Mouse (Mus musculus): Measurements from ENCODE around the gene Rrbp1.

Rrbp1 gene

DNA sequence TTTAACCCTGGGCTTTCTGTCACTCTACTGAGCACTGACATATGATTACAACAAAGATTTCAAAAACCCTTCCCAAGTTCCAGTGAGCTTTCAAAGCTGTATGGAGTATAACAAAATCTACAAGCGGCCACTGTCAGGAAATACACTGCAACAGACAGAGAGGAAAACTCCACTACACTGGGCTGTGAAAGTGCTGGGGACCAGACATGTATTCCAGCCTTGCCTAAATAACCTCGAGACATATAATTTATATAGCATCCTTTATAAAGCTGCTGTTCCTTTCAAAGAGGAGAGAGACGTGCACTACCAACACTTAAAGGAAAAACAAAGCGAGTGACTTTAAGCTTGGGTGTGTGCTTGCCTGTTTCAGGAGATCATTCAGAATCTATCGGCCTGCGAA, 4.4 kb downstream of the Rrbp1 start:
- no peak for DNase-seq (ENCODE audit: inconsistent ontology term)

DNA sequence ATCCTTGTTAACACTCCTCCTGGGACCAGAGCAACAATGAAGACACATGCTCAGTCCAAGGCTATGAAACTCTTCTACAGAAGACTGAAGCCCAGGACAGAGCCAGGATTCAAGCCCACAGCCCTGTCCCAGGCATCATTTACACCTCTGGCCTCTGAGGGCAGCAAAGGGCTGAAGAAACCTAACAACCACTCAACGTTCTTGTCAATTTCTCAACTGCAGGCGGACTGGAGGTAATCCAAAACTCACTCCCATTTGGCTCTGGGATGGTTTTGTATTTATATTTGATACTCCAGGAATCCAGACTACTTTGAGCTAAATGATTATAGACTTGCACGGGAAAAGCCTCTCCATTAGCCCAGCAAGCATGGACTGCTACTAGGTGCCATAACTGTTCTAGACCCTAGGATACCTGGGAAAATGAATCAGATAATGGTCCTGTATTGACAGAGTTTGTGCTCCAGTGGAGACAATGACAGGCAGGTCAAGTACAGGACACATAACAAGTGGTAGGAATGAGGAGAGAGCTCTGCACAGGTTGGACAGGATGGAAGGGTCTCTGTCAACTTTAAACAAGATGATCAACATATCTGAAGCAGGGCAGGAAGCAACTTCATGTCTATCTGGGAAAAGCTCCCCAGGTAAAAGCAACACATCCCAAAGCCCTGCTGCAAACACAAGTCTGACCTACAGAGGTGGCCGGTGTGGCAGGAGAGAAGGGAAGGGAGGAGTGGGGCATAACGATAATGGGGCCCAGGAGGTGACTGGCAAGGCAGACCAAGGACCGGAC, 5.7 kb downstream of the Rrbp1 start:
- DNase-seq (ENCODE audit: inconsistent ontology term): no peak

DNA sequence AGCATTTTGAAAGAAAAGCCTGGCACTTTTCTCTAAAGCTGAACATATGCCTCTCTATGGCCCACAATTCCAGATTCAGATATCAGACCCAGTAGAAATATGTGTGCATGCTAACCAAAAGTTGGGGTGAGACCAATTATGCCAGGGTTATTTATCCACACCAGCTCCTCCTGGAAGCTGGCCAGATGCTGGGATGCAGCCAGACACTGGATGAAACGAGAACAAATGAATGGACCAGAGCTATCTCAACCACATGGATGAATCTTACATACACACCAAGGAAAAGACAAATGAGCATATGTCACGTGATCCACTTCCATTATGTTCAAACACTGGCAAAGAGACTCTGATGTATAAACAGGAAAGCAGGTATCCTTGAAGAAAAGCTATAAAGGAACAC, 7.5 kb downstream of the Rrbp1 start:
- peak; percentile 83 for DNase-seq (ENCODE audit: inconsistent ontology term)

DNA sequence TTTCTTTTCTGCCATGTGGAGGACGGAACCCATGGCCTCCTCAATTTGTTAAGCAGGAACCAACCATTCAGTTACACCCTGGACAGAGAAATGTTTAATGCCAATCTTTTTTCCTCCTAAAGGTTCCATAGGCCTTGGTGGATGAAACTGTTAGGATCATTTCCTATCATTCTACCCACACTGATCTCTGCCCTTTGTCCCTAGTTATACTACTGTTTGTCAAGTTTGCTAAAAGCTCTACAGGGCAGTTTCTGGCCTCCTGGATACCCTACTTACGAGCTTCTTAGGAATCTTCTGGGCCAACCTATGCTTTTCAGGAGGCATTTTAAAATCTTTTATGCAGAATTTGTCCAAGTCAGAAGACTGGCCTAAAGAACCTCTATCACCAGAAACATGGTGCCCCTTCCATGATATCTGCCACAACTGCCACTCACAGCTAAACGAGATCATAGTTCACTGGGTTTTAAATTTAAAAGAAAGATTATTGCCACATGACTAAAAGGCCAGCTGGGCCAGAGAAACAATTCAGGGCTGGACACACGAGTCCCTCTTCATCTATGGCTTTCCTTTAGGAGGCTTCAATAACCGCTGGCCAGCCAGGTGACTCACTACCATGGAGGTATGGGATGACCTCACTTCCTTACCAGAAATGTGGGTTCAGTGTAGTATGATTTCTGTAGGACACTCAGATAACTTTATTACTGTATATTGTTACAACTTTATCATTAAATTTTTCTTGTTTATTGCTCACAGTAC, 8.7 kb downstream of the Rrbp1 start:
- DNase-seq (ENCODE audit: inconsistent ontology term): no peak

DNA sequence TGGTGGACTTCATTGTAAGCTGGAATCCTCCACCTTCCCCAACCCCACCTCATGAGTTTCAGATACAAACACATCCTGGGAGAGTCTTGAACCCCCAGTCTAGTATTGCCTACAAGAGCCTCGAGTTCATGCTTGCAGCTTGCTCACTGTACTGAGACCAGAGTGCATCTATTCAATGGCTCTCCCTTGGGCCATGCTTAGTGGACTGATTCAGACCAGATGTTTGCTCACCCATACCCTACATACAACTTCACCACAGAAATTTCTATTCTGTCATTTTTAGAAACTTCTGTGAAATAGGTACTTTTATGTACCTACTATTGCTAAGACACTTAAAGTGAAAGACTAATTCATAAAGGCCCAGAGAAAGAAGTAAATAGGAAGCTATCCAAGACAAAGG, 18.1 kb downstream of the Rrbp1 start:
- no peak for DNase-seq (ENCODE audit: inconsistent ontology term)

DNA sequence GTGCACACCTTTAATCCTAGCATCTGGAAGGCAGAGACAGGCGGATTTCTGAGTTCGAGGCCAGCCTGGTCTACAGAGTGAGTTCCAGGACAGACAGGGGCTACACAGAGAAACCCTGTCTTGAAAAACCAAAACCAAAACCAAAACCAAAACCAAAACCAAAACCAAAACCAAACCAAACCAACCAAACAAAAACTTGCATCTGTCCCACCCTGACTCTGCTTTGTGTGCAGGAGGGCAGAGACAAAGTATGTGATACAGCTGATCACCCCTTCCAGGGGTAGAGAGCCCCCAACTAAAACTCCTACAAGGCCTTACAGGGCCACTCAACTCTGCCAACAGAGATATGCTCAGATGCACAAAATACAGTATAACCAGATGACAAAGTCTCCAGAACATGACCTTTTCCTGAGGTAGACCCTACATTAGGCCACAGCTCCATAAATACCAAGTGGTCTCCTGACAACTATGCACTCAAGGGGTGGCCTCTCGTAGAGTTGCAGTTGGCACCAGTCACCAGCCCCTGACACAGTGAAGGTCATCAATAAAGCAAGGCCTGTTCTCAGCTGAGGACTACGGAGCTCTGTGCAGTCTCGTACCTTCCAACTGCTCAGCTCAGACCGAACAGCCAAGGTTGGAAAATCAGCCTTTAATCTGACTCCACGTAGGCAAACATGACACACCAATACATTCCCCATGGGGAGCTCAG, 18.9 kb downstream of the Rrbp1 start:
- DNase-seq (ENCODE audit: inconsistent ontology term): no peak

DNA sequence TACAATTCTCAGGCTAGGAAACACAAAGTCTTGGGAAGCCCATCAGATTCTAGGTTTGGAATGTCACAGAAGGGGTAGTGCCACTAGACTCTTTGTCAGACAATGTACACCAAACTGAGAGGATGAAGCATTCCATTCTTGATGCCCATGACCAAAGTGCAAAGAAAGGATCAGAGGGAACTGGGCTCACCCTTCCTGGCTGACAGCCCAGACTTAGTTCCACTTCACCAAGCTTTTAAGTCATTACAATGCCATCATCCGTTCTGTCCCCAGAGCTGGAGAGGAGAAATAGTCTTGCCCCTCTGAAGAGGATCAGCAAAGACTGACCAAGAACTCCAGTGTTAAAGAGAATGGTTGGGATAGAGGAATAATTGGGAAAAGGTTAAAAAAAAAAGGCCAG, 20.1 kb downstream of the Rrbp1 start:
- peak; percentile 85 for DNase-seq (ENCODE audit: inconsistent ontology term)

DNA sequence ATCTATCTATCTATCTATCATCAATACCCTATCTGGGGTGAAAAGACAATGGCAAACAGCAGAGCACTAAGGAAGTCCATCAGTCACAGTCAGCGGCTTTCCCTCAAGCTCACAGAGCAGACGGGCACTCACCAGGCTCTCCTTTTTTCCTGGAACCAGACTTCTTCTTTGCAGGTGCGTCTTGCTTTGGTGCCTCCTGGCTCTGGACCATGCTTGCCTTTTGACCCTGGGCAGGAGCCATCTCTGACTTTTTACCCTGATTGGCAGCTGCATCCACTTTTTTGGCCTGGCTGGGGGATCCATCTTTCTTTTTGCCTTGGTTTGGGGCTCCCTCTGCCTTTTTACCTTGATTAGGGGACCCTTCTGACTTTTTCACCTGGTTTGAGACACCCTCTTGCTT, 23.0 kb downstream of the Rrbp1 start:
- DNase-seq (ENCODE audit: inconsistent ontology term): no peak

DNA sequence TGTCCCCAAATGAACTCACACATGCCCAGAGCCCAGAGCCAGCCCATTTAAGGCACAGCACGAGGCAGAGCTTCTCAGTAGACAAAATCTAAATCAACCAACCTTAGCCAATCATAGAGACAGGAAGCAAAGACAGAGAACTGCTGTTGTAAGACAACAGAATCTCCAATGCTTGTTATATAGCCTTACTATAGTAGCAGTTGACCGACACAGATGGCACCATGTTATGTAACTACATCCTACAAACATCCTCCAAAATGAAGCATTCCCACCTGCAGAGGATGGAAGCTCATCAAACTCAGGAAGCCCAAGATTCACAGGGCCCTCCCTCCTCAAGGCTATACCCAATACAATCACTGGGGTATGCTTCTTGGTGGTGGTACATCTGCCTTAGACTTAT, 23.6 kb downstream of the Rrbp1 start:
- DNase-seq (ENCODE audit: inconsistent ontology term): no peak

DNA sequence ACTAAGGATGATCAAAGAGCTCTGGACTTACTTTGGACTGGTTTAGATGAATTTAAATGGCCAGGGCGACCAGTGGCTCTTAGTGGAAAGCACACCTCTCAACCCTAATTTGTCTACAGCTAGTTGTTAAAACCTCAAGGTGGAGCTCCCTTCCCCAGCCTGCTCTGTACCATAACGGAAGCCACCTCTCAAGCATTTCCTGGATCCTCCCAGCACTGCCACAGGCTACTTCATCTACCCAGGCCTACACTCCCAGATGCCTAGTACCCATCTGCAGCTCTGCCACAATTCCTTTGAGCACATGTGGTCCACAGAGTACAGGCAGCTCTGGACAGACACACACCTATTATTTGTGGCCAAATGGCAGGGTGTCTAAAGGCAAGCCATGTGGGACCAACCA, 27.6 kb downstream of the Rrbp1 start:
- no peak for DNase-seq (ENCODE audit: inconsistent ontology term)

DNA sequence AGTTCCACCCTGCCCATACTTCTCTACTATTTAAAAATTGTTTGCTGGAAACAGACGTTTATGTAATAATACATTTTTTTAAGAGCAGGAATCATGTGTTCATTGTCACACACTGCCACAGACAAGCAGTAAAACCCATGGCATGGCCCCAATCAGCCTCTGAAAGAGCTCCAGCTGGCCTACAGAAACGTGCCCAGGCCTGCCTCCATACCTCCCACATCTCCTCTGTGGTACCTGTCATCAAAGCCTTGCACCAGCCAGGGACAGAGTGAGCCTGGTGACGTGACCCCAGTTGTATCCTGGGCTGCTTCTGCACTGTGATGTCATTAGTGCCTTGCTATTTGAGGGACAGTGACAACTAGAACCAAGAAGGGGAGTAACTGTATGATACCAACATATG, 28.2 kb downstream of the Rrbp1 start:
- DNase-seq (ENCODE audit: inconsistent ontology term): no peak

DNA sequence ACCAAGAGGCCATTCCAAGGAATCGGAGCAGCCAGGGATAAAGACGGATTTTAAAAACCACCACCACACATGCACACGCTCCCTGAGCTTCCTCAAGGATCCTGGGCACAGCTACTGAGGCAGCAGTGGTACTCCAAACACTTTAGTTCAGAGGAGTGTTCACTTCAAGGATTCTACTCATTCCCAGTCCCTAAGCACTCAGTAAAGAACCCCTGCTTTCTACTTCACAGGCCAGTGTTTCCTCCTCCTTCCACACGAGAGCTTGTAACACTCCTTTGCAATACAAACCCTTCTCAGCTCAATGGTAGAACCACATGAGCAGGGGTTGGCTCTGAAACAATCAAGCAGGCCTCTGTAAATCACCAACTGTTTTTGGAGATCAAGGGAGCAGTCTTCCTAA, 28.9 kb downstream of the Rrbp1 start:
- DNase-seq (ENCODE audit: inconsistent ontology term): no peak

DNA sequence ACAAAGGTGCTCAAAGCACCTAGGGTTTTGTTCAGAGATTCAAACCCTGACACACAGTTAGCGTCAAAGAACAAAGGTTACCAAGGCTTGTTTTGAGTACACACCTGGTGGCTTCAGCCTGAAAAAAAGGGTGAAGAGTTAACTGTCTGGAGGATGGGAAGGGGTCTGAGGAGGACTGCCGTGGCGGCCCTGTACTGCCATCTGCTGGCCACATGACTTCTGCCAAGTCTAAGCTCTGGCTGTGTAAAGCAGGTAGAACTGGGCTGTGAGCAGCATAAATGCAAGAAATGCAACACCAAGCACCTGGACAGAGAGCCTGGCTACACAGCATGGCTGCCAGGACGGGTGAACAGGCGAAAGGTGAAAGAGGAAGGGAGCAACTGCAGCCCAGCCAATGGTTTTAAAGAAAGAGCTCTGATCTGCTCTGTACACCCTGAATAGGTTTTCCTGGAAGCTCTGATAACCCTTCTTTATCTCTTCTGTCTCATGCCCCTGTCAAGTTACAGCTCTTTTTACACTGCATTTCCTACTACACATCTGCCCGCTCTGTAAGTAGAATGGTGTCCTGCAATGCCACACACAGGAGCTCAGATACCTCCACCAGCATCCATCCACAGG, 30.2 kb downstream of the Rrbp1 start:
- peak; percentile 20 for DNase-seq (ENCODE audit: inconsistent ontology term)

DNA sequence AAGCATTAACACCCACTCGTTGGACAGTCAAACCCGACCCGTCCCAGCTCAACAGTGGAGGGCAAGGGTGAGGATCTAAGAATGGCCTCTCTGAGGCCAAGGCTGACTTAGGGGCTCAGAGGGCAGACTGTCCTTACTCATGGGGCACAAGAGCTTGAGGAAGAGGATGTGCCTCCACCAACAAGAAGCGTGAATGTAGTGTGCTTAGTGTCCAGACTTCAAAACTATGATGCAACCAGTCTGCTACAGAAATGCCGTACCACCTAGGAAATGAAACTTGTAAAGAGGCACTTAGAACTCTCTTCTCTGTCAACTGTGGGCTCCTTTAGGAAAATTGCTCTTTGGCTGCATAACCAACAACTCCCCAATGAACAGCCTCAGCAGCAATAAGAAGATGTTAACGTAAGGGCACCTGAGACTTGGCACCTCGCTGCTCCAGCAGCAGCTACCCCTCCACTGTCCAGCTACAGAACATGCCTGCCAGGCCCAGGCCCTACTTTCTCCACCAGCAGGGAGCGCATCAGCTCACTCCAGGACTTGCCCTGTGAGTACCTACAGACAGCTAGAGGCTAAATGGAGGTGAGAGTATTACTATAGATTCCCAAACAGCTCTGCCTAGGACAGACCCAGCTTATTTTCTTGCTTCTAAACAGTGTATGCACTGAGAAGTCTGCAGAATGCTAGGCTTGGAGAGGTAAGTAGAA, 32.5 kb downstream of the Rrbp1 start:
- DNase-seq (ENCODE audit: inconsistent ontology term): no peak

DNA sequence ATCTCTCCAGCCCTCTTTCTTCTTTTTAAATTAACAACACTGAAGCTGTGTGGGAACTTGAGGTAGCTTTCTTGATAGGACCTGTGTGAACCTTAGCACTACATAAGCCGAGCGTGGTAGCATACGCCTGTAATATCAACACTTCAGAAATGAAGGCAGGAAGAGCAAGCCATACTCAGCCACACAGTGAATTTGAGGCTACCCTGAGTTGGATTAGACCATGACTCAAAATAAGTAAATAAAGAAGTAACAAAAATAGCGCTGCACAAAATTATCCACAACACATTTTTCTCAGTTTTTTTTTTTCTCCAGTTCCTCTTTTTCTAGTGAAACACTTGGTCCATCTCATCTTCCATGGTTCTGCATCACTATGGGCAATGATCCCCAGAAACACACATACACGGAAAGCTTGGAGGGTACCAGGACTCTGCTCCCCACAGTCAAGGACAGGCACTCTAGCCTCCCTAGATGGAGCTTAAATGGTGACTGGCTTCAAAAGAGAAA, 35.9 kb downstream of the Rrbp1 start:
- DNase-seq (ENCODE audit: inconsistent ontology term): no peak

DNA sequence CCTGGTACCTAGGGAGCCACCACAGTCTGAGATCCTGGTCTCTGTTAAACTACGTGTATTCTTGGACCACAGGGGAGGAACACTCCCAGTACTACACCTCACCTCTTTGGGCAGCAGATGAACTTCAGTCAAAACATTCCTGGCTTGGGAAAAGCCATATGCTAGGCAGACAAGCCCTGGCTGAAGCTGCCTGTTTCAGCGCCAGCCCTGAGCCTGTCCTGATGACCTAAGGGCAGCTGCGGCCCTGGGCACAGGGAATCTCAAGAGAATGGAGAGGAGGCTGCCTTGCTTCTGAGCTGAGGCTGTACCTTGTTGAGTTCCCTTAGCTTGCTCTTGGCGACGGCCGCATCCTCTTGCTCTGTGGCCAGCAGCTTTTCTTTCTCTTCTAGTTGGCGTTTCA, 37.9 kb downstream of the Rrbp1 start:
- no peak for DNase-seq (ENCODE audit: inconsistent ontology term)

DNA sequence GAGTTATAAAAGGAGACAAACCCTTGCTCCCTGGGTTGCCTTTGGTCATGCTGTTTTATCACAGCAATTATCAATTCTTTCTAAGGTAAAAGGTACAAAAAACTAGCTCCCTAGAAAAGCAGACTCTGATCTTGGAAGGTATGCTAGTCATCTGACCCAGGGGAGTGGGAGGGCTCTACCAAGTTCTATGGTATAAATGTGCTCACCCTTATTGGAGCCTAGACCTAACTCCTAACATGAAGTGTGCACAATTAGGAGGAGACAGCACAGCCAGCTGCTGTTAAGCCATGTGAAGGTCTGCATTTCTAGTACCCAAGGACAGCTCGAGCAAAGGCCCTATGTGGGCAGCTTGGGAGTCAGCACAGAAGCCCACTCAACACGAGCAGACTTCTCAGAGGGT, 39.2 kb downstream of the Rrbp1 start:
- DNase-seq (ENCODE audit: inconsistent ontology term): no peak

DNA sequence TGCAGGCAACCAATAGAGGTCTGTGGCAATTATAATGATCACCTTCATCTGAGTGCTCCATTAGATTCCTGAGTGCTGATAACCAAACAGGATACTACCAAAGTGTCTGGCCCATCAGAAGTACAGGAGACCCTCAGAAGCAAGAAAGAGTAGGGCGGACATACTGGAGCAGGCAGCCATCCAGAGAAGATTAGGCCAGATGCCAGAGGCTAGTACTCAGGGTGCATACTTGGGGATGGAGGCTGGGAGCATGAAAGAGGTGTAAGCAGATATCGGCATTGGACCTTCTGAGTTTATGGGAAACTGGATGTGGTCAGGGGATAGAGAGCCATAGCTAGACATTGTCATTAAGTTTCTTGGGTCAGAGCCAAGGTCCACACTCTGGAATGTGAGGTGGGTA, 40.2 kb downstream of the Rrbp1 start:
- DNase-seq (ENCODE audit: inconsistent ontology term): no peak

DNA sequence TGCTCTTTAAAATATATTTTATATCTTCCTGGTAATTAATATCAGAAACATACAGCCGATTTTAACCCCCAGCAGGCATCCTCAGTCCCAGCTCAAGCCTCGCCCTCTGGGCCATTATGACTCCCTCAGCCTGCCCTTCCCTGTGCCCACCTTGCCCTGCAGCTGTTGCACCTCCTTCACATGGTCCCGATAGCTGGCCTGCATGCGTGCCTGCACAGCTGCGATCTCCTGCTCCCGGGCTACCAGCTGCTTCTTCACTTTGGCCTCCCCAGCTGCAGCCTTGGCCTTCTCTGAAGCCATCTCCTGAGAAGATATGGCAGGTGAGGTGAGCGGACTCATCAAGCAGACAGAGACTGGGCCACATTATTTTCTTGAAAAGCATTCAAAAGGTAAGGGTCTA, 41.8 kb downstream of the Rrbp1 start:
- no peak for DNase-seq (ENCODE audit: inconsistent ontology term)

DNA sequence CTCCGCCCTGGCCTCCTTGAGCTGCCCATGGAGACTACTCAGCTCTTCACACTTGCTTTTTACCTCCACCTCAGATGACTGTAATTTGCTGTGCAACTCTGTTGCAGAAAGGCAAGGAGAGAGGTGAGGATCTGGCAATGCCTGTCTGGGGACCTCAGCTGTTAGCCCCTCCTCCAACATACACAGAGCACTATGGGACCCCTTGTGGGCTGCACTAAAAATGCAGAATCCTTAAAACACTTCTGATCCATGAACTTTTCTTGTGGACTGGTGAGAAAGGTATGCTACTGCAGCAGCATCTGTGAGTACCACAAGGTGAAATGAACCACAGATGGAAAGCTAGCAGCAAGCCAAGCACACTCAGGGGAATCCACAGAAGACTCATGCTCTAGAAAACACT, 47.7 kb downstream of the Rrbp1 start:
- no peak for DNase-seq (ENCODE audit: inconsistent ontology term)

DNA sequence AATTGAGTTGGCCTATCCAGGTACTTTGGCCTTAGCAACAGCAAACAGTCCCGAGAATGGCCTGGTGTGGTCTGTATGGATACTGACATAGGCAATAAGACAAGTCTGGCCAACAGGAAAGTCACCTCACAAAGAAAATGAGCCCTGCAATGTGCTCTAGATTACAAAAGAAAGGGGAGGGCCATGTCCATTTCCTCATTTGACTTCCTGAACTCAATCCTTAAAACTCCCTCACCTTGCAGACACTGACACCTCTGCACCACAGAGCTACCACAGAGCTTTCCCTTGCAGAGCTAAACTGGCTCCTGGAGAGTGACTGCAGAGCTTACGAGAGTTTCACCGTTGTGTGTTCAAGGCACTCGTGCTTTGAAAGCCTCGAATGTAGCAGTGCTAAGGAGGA, 48.9 kb downstream of the Rrbp1 start:
- no peak for DNase-seq (ENCODE audit: inconsistent ontology term)

DNA sequence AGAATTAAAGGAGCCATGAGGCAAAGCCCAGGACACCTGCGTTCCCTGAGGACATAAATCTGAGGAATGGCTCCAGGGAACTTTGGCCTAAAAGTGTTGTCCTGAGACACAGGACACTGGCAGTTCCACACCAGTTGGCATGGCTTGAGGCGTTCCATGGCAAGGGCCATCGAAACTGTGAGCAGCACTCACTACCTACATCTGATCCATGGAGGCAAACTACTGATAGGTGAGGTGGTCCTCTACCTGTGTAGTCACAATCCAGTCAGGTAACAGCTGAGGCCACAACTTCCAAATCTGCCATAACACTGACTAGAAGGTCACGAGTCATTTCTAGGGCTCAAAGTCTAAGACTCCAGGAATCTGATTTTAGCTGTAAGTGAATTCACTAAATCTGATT, 55.3 kb downstream of the Rrbp1 start:
- no peak for DNase-seq (ENCODE audit: inconsistent ontology term)

Data from Muller cell, postnatal 12 days (primary cell).